Mouse (Mus musculus): ENCODE results near the gene Rasgef1b. TPM values are rescaled to one million over a fixed set of nuclear protein-coding genes. Genes with fewer than 3 reads are reported as not detected.

Rasgef1b gene
- total RNA-seq, 2 experiments from 2014 or later = 9.3 to 13.7 TPM

- no peak for DNase-seq
Observed at GRCm38 (mm10) chr5:99541999-99542765, 186.7 kb downstream of the Rasgef1b start.

- DNase-seq = no peak
Observed at GRCm38 (mm10) chr5:99541321-99541895, 187.5 kb downstream of the Rasgef1b start.

- no peak for DNase-seq
Observed at GRCm38 (mm10) chr5:99533416-99533815, 195.4 kb downstream of the Rasgef1b start.

DNA sequence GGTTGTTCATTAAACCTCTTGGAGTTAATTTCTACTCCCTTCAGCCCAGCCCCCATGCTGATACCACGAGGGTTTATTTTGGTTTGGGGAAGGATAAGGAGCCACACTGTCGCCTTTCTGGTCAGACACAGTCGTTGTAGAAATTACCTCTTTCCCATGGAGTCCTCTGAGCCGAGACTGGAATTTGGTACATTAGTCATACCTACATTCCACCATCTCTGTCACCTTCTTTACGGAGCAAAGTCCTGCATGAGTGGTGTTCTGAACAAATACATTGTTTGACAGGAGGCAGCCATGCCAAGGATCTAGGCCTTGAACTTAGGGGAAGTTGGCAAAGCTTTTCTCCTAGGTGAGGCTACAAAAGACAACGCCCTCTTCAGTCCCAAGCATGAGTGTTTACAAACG lies 202.1 kb downstream of the Rasgef1b start:
- DNase-seq = no peak

GRCm38 (mm10) chr5:99525649-99526048 lies 203.2 kb downstream of the Rasgef1b start:
- DNase-seq = no peak

DNA sequence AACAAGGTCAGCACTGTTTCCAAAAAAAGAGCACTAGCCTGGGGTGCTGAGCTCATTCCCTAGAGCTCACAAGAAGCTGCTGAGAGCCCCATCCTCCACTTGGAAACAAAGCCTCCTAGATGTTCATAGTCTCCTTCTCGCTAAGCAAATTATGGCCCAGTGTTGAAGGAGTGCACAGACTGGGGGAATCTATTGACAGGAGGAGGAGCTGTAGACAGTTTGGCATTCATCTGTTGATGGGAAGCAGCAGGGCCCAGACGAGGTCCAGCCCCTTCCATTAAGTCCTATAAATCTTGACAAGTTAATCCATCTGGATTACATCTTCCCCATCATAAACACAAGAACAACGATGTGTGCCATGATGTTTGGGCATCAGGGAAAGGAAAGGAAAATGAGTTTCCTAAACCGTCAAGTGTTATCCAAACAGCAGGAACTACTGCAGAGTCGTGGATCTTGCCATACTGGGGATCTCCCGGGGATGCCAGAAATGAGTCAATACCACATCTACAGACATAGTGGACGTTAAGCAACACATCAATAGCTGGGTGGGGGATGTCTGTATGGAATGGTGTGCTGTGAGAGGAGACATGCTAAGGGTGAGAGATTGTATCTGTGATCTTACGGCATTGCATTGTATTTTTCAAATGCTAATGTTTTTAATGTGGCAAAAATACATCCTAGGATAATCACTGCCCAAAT lies 206.1 kb downstream of the Rasgef1b start:
- DNase-seq = no peak

GRCm38 (mm10) chr5:99521411-99521810 lies 207.5 kb downstream of the Rasgef1b start:
- peak; percentile 61 for DNase-seq

DNA sequence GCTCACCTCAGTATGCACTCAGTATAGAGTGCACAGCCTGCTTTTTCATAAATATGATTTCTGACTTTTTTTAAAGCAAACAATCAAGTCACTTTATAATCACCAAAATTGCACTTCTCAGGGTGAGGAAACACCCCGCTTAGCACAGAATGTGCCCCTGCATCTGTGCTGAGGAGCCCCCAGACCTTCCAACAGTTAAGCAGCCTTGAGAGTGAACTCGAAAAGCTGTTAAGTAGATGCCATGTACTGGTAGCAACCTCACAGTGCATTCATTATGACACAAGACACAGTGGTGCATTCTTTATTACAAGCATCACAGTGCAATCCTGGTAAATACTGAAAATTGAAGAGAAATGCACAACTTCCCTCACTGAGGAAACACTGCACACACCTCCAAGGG lies 209.3 kb downstream of the Rasgef1b start:
- DNase-seq = no peak

DNA sequence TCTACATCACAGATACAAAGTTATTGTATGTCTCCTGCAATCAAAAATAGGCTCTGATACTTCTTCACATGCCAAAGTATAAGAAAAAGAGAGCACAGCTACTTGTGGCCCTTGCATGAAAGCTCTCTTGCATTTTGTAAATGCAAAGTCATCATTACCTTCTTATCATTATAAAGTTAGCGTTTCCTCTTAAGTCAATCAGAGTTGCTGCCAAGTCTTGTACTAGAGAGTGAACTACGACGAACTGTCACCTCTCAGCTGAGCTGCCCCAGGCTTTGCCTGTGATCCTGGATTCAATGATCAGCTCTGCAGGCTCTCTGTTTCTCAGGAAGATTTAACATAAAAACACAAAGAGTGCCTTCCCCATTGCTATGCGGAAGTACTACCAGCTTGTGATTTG lies 209.8 kb downstream of the Rasgef1b start:
- DNase-seq = no peak

GRCm38 (mm10) chr5:99516207-99516606 lies 212.7 kb downstream of the Rasgef1b start:
- DNase-seq = no peak

- DNase-seq = no peak
Observed at GRCm38 (mm10) chr5:99515764-99516163, 213.1 kb downstream of the Rasgef1b start.

DNA sequence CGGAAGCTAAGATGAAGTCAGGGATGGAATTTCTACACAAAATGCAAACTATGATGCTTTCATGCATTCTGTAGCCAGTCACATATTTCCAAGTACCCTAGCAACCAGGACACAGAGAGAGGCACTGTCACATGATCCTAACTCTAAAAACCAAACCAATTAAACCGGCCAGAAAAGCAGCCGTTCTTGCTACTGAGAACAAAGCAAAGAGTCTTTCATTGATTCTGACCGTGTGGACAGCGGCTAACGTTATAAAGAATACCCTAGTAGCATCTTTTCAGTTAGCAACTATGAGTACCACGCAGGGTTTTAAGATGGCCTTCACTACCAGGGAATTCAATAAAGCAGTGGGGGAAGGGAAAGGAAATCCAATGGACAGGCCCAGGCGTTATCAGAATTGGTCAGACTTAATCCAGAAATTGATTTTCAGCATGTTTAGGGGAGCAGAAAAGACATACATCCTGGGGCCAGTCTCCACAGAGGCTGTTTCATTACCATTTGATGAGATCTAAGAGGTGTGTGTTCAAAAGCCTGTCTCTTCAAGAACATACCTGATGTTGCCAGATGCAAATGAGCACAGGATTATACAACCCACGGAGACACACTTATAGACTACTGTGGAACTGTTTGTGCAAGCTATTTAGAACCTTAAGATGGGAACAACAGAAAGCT lies 215.5 kb downstream of the Rasgef1b start:
- DNase-seq = no peak

DNA sequence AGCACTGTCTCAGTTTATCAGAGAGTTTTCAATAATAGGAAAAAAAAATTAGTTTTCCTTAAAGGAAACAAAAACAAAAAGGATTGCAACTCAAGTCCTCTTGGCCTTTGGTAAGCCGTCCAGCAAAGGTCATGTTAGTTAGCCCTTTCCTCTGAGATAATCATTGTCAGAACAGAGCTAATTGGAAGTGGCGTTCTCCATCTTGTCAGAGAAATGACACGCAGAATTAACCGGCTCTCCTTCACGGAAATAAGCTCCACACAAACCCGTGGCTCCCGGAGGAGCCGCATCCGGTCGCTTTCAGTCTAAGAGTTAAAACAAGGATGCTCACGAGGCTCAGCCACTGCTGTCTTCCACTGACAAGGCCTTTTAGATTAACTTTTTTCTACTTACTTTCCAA lies 217.8 kb downstream of the Rasgef1b start:
- no peak for DNase-seq

GRCm38 (mm10) chr5:99506109-99506508 lies 222.8 kb downstream of the Rasgef1b start:
- no peak for DNase-seq

GRCm38 (mm10) chr5:99504349-99504830 lies 224.5 kb downstream of the Rasgef1b start:
- DNase-seq = peak; percentile 34

- no peak for DNase-seq
Observed at GRCm38 (mm10) chr5:99502681-99503080, 226.2 kb downstream of the Rasgef1b start.

DNA sequence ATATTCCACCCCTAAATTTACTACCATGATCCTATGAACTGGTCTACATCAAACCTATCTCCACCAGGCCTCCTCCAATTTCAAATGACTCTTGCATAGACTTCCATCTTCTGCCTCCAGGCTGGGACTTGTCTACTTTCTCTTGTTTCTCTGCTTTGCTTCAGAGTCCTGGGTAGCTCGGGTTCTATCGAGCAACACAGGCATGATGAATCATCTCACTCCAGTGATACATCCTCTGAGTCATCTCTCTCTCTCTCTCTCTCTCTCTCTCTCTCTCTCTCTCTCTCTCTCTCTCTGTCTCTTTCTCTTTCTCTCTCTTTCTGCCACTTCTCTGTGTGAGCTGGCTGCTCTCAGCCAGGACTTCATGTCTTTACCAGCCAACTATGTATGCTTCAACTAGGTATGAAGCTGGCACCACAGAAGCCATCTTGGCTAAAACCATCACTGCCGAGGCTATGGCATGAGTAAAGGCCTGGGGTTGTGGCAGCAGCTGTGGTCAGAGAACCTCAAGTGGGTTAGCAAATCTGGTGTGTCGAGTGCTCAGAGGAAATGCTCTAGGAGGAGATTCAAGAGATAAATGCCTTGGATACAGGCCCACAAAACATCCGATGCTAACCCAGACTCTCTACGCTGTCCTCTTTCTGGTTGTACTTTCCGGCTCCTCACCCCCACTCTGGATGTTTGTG lies 229.3 kb downstream of the Rasgef1b start:
- DNase-seq = no peak

DNA sequence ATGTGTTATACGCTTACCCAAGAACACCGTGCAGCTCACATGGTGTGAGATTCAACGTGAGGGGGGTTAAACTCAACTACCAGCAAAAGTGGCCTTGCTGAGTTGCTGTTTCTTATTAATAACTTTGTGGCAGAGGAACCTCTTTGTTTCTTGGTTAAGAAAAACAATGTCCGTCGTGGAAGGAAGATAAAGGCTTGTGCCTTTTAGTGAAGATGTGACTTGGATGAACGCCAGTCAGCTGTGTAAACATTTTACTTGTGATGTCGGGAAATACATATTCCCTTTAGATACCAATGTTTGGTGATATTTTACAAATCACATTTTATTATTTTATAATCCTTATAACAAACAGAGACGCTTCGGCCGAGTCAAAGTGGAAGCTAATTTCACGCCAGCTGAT lies 231.0 kb downstream of the Rasgef1b start:
- DNase-seq = no peak

DNA sequence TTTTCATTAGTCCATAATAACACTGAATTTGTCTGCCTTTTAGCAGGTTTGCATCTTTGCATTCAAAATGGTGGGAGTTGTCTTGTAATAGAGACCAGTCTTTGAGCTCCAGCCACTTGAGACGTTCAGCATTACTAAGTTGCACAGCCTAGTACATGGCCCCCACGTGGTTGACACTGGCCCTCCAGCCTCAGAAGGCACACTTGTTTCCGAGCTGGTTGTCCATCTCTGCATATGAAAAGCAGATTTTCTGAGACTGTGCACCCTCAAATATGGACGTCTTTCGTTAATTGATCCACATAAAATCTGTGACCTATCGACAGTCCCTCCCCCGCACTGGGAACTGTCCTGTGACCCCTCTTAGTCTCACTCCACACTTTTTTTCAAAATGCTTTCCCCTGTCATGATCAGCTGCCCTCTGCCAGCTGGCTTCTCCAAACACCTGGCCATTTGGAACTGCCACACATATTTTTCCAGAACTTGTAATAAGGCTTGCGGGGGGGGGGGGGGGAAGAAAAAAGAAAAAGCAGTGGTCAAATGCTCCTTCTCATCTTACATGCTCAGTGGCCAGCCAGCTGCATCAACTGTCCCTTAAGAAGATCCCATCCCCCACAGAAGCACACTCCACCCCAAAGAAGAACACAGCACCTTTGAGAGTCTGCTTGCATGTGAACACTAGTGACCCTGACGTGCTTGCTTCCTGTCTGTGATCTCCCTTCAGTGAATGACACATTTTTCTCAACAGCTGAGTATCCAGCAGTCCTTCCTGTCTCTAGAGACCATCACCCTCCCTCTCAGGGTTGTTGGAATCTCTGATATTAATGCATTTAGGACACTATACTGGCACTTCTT lies 231.7 kb downstream of the Rasgef1b start:
- no peak for DNase-seq

GRCm38 (mm10) chr5:99496157-99496453 lies 232.8 kb downstream of the Rasgef1b start:
- DNase-seq = no peak

Data from adrenal gland, postnatal 10 days (tissue).